Mouse (Mus musculus): ENCODE measurements around the gene Ddi2.

Ddi2 gene

DNA sequence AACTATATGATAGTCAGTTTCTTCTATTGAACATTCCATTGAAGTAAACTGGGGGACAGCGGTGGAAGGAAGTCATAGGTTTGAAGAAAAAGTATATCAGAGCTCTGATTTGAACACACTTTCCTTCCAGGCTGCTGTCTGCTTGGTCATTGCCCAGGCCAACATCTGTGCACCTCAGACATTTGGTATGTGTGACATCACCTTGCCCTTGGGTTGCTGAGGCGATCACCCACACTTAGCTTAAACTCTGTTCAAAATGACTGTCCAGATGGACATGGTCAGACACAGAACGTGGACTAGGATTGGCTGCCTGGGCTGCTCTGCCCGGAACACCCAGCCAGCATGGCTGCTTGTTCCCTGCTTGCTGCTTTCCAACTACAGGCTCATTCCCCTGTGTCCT lies 19.2 kb upstream of the Ddi2 start:
- in situ Hi-C loops (cut with MboI, MseI) = no loop called here

DNA sequence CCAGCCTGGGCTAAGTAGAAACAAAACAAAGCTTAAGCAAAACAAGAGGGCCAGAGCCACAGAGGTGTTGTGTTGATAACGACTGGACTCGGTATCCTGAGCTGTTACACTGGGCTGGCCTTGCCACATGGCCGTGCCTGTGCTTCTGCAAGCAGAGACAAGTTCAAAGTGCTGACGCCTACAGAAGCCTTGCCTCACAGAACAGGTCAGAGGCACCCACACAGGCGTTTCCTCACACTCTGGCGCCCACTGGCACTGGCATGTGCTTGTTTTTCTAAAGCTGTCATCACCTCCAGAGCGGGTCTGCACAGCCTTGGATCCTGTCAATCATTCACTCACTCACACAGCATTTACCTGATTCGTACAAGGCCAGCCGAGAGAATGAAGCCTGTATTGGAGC lies 18.6 kb upstream of the Ddi2 start:
- in situ Hi-C loops (cut with MboI, MseI) = no loop called here

GRCm38 (mm10) chr4:141738015-141738414 lies 14.8 kb upstream of the Ddi2 start:
- in situ Hi-C loops (cut with MboI, MseI) = loop anchor here (5.0 kb wide), 1 partner anchor 44 kb away; no protein-coding TSS in a partner anchor

DNA sequence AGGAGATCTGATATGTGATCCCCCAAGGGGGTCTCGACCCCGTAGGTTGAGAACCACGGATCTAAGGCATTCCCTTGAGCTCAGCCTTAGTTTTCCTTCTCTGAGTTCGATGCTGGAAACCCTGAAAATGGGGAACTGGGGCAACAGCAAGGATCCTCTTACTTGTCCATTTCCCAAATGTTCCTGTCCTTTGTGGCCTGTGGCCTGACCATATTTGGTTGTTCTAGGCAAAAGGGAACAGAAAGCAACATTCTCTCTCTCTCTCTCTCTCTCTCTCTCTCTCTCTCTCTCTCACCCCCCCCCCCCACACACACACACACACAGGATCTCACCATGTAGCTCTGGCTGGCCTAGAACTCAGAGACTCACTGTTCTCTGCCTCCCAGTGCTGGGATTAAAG lies 13.6 kb upstream of the Ddi2 start:
- in situ Hi-C loops (cut with MboI, MseI) = loop anchor here (5.0 kb wide), 1 partner anchor 45 kb away; no protein-coding TSS in a partner anchor

DNA sequence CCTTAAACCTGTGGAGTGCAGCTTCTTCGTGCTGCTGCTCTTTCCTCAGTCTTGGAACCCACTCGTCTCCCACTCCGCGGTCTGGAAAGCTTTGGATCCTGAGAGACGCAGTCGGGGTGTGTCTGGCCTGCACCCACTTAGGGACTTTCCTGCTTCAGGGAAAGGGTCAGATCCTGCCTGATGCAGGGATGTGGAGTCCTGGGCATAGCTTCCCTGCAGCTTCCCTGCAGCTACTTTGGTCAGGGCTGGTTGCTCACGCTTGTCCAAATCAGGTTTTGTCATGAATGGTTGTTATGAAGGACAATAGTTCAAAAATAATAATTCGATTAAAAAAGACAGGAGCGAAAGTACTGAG lies 12.0 kb upstream of the Ddi2 start:
- in situ Hi-C loops (cut with MboI, MseI) = loop anchor here (5.0 kb wide), 1 partner anchor 47 kb away; no protein-coding TSS in a partner anchor

DNA sequence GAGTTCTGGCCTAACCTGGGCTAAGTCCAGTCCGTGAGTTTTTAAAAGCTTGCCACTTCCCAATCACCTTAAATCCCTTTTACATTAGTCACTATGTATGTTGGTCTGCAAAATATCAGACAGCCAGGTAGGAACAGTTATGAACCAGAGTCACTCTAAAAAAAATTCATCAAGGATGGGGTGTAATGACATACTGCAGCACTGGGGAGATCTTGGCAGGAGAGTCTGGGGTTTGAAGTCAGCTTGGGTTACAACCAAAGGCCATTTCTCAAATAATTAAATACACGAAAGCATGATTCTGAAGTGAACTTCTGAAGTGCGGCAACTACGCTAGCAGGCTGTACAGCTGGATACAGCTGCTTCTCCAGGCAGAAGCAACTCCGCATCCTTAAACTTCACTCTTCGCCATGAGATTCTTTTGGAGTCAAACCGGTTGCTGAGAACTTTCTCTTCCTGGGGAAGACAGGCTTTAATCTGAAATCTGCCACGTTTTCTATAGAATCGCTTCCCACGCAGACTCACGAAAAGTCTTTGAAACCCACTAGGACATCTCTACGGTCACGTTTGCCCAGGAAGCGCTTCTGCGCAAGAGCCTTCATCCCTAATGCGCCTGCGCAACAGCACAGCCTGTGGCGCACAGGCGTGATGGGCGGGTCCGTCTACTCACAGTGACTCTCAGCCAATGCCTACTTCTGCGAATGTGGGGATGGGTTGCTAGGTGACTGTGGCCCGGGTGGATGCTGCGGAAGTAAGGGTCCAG lies 11.4 kb upstream of the Ddi2 start:
- in situ Hi-C loops (cut with MboI, MseI) = loop anchor here (5.0 kb wide), 1 partner anchor 48 kb away; no protein-coding TSS in a partner anchor

- in situ Hi-C loops (cut with MboI, MseI) = no loop called here
These were observed 8.5 kb upstream of the Ddi2 start for GRCm38 (mm10) chr4:141731766-141732165.

- in situ Hi-C loops (cut with MboI, MseI) = no loop called here
These were observed 7.2 kb upstream of the Ddi2 start for GRCm38 (mm10) chr4:141730401-141730800.

DNA sequence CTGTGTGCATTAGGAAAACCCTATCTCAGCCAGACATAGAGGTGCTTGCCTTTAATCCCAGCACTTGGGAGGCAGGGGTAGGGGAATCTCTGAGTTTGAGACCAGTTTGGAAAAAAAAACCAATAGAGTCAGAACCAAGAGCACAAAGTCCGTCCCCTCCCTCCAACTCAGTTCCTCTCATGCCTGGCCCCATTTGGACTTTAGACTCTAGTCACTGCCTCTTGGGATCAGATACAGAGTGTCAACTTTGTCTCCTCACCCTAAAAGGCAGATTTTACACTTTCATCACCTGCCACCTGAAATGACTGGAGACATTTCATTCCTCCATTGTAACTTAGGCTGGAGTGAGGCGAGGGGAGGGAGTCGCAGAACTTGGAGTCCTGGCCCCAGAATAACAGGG lies 6.0 kb upstream of the Ddi2 start:
- in situ Hi-C loops (cut with MboI, MseI) = no loop called here

GRCm38 (mm10) chr4:141725738-141726137 lies 2.5 kb upstream of the Ddi2 start:
- in situ Hi-C loops (cut with MboI, MseI) = no loop called here

GRCm38 (mm10) chr4:141725277-141725676 lies 2.1 kb upstream of the Ddi2 start:
- in situ Hi-C loops (cut with MboI, MseI) = no loop called here

- in situ Hi-C loops (cut with MboI, MseI) = no loop called here
These were observed 1.4 kb upstream of the Ddi2 start for GRCm38 (mm10) chr4:141724594-141724993.

- in situ Hi-C loops (cut with MboI, MseI) = no loop called here
These were observed 452 bp upstream of the Ddi2 start for GRCm38 (mm10) chr4:141723673-141724068.

DNA sequence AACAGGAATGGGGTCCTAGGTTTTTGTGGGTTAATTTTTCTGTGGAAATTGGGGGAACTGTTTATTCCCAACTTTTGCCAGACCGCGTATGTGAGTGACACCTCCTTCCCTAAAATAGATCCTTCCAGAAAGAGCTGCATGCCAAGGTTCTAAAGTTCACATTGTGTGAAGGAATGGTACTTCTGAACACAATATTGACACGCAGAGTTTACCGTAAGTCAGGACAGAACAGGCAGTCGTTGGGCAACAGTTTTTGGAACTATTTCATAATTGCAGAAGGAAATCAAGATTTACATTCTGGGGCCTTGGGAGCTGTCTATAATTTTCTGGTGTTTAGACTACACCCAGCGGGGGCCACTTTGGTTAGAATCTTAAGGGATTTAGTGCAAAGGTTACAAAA lies 1.3 kb downstream of the Ddi2 start:
- in situ Hi-C loops (cut with MboI, MseI) = no loop called here

- in situ Hi-C loops (cut with MboI, MseI) = no loop called here
These were observed 2.3 kb downstream of the Ddi2 start for GRCm38 (mm10) chr4:141720761-141721523.

DNA sequence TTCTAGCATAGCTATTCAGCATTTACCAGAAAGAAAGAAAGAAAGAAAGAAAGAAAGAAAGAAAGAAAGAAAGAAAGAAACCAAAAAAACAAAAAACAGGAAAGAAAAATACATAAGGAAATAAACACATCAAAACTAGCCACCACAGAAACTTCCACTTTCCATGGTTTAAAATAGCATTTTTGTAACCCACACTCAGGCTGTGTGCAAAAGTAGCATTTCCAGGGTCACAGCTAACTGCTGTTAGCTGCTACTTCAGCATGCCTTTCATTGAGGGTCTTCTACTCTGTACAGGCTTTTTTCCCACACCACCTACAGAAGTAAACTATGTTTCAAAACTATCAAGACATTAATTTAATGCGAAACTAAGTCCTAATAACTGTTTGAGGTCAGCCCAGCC lies 3.9 kb downstream of the Ddi2 start:
- in situ Hi-C loops (cut with MboI, MseI) = no loop called here

- in situ Hi-C loops (cut with MboI, MseI) = no loop called here
These were observed 5.6 kb downstream of the Ddi2 start for GRCm38 (mm10) chr4:141717633-141718032.

DNA sequence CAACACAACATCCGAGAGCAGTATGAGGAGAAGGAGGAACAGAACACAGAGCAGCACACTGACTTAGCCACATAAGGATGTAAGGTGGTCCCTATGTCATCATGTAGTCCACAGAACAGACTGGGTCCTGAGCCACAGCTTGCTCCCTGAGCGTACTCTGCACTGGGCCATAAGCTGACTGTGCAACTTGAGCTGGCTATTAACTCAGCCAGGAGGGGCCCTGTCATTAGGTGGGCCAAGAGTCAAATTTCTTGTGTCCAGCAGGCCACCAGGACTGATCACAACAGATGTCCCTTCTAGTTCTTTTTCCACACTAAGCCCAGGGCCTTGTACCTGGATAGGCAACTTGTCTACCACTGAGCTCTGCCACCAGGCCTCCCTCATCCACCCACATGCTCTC lies 8.2 kb downstream of the Ddi2 start:
- in situ Hi-C loops (cut with MboI, MseI) = no loop called here

GRCm38 (mm10) chr4:141713598-141714142 lies 9.5 kb downstream of the Ddi2 start:
- in situ Hi-C loops (cut with MboI, MseI) = no loop called here

GRCm38 (mm10) chr4:141711250-141711649 lies 12.0 kb downstream of the Ddi2 start:
- in situ Hi-C loops (cut with MboI, MseI) = no loop called here

DNA sequence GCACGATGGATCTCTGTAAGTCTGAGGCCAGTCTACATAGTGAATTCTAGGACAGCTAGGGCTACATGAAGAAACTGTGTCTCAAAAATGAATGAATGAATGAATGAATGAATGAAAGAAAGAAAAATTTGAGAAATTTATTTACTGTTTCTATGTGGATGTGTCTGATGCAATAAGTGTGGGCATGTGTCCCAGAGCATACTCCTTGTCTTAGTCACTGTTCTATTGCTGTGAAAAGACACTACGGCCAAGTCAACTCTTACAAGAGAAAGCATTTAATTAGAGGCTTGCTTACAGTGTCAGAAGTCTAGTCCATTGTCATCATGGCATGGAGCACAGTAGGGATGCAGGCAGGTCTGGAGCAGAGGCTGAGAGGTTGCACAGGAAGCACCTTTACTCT lies 14.2 kb downstream of the Ddi2 start:
- in situ Hi-C loops (cut with MboI, MseI) = no loop called here

DNA sequence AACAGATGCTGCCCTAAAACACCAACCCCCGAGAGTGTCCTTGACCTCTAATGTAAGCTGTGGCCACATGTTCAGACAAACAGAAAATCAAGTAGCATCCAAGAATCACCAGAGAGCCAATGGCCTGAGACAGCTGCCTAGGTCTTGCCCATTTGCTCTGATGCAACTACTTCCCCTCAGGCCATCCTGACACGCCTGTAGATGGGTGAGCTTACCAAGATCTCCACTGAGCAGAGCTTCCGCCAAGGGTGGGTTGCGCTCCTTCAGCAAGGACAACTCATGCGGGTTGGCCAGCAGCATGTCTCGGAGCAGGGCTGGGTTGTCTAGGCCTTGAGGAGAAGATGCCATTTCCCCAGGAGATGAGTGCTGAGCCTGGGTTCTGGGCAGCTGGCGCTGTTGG lies 15.2 kb downstream of the Ddi2 start:
- in situ Hi-C loops (cut with MboI, MseI) = no loop called here

DNA sequence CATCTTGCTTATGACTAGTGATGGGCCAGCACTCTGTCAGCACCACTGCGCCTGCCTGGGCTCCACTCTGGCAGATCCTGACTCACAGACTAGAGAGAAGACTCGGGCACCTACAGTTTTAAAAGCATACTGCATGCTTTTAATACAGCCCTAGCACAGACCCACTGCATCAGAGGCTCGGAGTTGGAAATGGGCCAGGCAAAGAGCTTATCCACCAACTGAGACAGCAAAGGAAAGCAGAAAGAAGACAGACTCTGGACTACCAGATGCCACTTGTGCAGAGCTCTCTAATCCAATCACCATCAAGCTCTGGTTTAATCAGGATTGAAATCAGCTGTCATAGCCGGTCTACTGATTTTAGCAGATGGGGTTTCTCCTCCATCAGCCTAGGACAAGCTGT lies 17.9 kb downstream of the Ddi2 start:
- in situ Hi-C loops (cut with MboI, MseI) = no loop called here
